Mouse (Mus musculus): ENCODE data around the gene Gmcl1. TPM values are rescaled to one million over a fixed set of nuclear protein-coding genes. Genes with fewer than 3 reads are reported as not detected.
A peak's percentile ranks its signal among the peaks of the same experiment; 100 is the strongest.

The Gmcl1 gene
- total RNA-seq, 4 experiments from 2014 or later, result 3.6 to 5.2 (median 4.3) TPM

GRCm38 (mm10) chr6:86736313-86736712 is 3.1 kb upstream of the Gmcl1 start:
- DNase-seq (ENCODE audit: low spot score), result no peak

GRCm38 (mm10) chr6:86732276-86733173 is 658 bp downstream of the Gmcl1 start:
- peak; percentile 7 for DNase-seq (ENCODE audit: low spot score)

- no peak for DNase-seq (ENCODE audit: low spot score)
These were observed 4.5 kb downstream of the Gmcl1 start for GRCm38 (mm10) chr6:86728711-86729110.

- no peak for DNase-seq (ENCODE audit: low spot score)
These were observed 11.2 kb downstream of the Gmcl1 start for GRCm38 (mm10) chr6:86721977-86722376.

GRCm38 (mm10) chr6:86708072-86708774 is 25.0 kb downstream of the Gmcl1 start:
- DNase-seq (ENCODE audit: low spot score), result no peak

GRCm38 (mm10) chr6:86702577-86702976 is 30.6 kb downstream of the Gmcl1 start:
- DNase-seq (ENCODE audit: low spot score), result no peak

- no peak for DNase-seq (ENCODE audit: low spot score)
These were observed 35.3 kb downstream of the Gmcl1 start for GRCm38 (mm10) chr6:86697903-86698302.

GRCm38 (mm10) chr6:86696213-86696612 is 37.0 kb downstream of the Gmcl1 start:
- no peak for DNase-seq (ENCODE audit: low spot score)

GRCm38 (mm10) chr6:86694465-86694864 is 38.7 kb downstream of the Gmcl1 start:
- DNase-seq (ENCODE audit: low spot score), result no peak

GRCm38 (mm10) chr6:86689671-86690070 is 43.5 kb downstream of the Gmcl1 start:
- no peak for DNase-seq (ENCODE audit: low spot score)

- DNase-seq (ENCODE audit: low spot score), result no peak
These were observed 46.2 kb downstream of the Gmcl1 start for GRCm38 (mm10) chr6:86686971-86687370.

- no peak for DNase-seq (ENCODE audit: low spot score)
These were observed 48.5 kb downstream of the Gmcl1 start for GRCm38 (mm10) chr6:86684655-86685011.

- peak; percentile 92 for DNase-seq (ENCODE audit: low spot score)
These were observed 49.1 kb downstream of the Gmcl1 start, which contains the start of gene Snrnp27 for GRCm38 (mm10) chr6:86683872-86684654. Gene Snrnp27, minus strand, starts transcription at chr6:86684522.

- DNase-seq (ENCODE audit: low spot score), result no peak
These were observed 51.9 kb downstream of the Gmcl1 start for GRCm38 (mm10) chr6:86681289-86681688.

GRCm38 (mm10) chr6:86678341-86678740 is 54.8 kb downstream of the Gmcl1 start:
- no peak for DNase-seq (ENCODE audit: low spot score)

GRCm38 (mm10) chr6:86670873-86671272 is 62.3 kb downstream of the Gmcl1 start:
- DNase-seq (ENCODE audit: low spot score), result peak; percentile 80

- DNase-seq (ENCODE audit: low spot score), result peak; percentile 99
These were observed 63.9 kb downstream of the Gmcl1 start for GRCm38 (mm10) chr6:86669240-86669727.

- DNase-seq (ENCODE audit: low spot score), result no peak
These were observed 64.5 kb downstream of the Gmcl1 start, which contains the start of gene Mxd1 for GRCm38 (mm10) chr6:86668580-86669239. Gene Mxd1, minus strand, starts transcription at chr6:86669161.

- DNase-seq (ENCODE audit: low spot score), result no peak
These were observed 66.1 kb downstream of the Gmcl1 start for GRCm38 (mm10) chr6:86667061-86667460.

- no peak for DNase-seq (ENCODE audit: low spot score)
These were observed 67.4 kb downstream of the Gmcl1 start for GRCm38 (mm10) chr6:86665560-86666307.

Measured in heart, adult 8-10 months (tissue).